Mouse (Mus musculus) hindbrain, embryonic 14.5 days (tissue): ENCODE measurements around the gene Usp24. TPM values are rescaled to one million over a fixed set of nuclear protein-coding genes. Genes with fewer than 3 reads are reported as not detected.

Experiments used
- ATAC-seq: fragments of 200-750 bp; cut with Nextera tagmentation; 2 replicates; pipeline ENCODE4 v1.8.0; 2017; ENCODE audit warnings: moderate number of reproducible peaks, mild to moderate bottlenecking, moderate TSS enrichment, moderate library complexity; ENCODE audit not compliant: low FRiP score
- DNase-seq: peaks from one replicate; pipeline ENCODE4 v3.0.0-alpha.2; 2015; ENCODE audit warnings: low spot score
- H3K27ac ChIP-seq: fragments of 300-500 bp; sonication (generic); 2 replicates; pipeline ENCODE4 v1.5.1; 2014; ENCODE audit warnings: mild to moderate bottlenecking, moderate library complexity
- H3K27me3 ChIP-seq: fragments of 300-500 bp; sonication (generic); 2 replicates; pipeline ENCODE4 v1.6.1; 2014; ENCODE audit warnings: mild to moderate bottlenecking, low read length, mixed read lengths; ENCODE audit not compliant: control insufficient read depth, insufficient read depth
- H3K36me3 ChIP-seq: fragments of 300-500 bp; sonication (generic); replicated peaks from 2 replicates; pipeline ENCODE4 v1.6.1; 2014; ENCODE audit not compliant: control insufficient read depth, insufficient read depth
- H3K4me1 ChIP-seq: fragments of 300-500 bp; sonication (generic); replicated peaks from 2 replicates; pipeline ENCODE4 v1.6.1; 2014; ENCODE audit warnings: antibody characterized with exemption, low read length, mixed read lengths; ENCODE audit not compliant: control insufficient read depth, insufficient read depth
- H3K4me2 ChIP-seq: fragments of 300-500 bp; sonication (generic); replicated peaks from 2 replicates; pipeline ENCODE4 v1.6.1; 2014; ENCODE audit warnings: mild to moderate bottlenecking, moderate library complexity
- H3K4me3 ChIP-seq: fragments of 300-500 bp; sonication (generic); replicated peaks from 2 replicates; pipeline ENCODE4 v1.5.1; 2014; ENCODE audit warnings: mild to moderate bottlenecking, low read length
- H3K9ac ChIP-seq: fragments of 300-500 bp; sonication (generic); 2 replicates; pipeline ENCODE4 v1.6.1; 2014
- H3K9me3 ChIP-seq: fragments of 300-500 bp; sonication (generic); 2 replicates; pipeline ENCODE4 v1.6.1; 2016; ENCODE audit warnings: low read length; ENCODE audit not compliant: control insufficient read depth
- WGBS: fragments of 180-500 bp; shearing (Covaris S2); extraction: QIAGEN DNeasy Blood & Tissue Kit; methylation state at CpG from one replicate; pipeline ENCODE4 v1.1.7; 2014; 5-methylcytosine and 5-hydroxymethylcytosine counted together
- polyA plus RNA-seq: library from polyadenylated mRNA; unstranded; fragments of >200 nt; fragmentation: Nextera tagmentation; extraction: Ambion mirVana; gene quantifications from 2 replicates; pipeline ENCODE4 v1.2.1, GENCODE M21; 2014

Usp24 gene
- polyA plus RNA-seq, 1 experiment from 2014 or later: 13.0 TPM

DNA sequence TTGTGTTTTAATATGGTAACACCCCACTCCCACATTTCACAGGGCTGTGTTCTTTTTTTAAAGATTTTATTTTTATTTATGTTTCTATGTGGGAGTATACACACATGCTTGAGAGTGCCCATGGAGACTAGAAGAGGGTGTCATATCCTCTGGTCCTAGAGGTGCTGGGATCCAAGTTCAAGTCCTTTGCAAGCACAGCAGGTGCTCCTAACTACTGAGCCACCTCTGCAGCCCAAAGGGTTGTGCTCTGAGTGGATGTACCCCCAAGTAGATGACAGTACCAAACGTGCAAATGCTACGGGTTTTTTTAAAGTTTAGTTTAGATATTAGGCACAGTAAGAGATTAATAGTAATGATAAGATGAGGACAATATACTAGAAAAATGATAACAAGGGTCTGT, 119.4 kb downstream of the Usp24 start:
- Histone ChIP-seq H3K36me3 (peaks cover 96% of the 10 kb centered on the region), H3K9me3 (no peaks in the 10 kb centered on the region), H3K4me3 (no peak overlapping the region), H3K9ac (no peak overlapping the region), H3K27me3 (no peaks in the 10 kb centered on the region), H3K4me1 (no peaks in the 10 kb centered on the region), H3K4me2 (no peak overlapping the region), H3K27ac (no peak overlapping the region)
- 97% methylated on average over 2 of the region's 2 CpGs for WGBS
- no peak for DNase-seq
- no peak for ATAC-seq

DNA sequence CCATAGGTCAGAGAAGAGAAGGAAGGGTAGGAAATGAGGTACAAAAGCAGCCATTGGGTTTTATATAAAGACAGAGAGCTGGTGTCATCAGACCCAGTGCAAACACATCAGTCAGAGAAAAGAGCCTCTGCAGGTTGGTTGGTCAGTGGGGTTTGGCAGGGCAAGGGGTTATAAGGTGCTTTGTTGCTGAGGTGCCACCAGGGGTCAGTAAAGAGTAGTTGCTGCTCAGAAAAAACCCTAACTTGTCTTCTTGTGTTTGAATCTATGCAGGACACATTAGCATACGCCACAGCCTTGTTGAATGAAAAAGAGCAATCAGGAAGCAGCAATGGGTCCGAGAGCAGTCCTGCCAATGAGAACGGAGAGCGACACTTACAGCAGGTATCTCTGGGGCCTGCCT, 120.5 kb downstream of the Usp24 start:
- no peak overlapping the region for H3K4me3 ChIP-seq
- H3K36me3 ChIP-seq: peaks cover 96% of the 10 kb centered on the region
- H3K4me1 ChIP-seq: no peaks in the 10 kb centered on the region
- H3K27me3 ChIP-seq: no peaks in the 10 kb centered on the region
- no peak overlapping the region for H3K9ac ChIP-seq
- H3K27ac ChIP-seq: no peak overlapping the region
- H3K9me3 ChIP-seq: no peaks in the 10 kb centered on the region
- H3K4me2 ChIP-seq: no peak overlapping the region
- DNase-seq: peak; percentile 71
- WGBS: 56% methylated on average over 4 of the region's 4 CpGs
- no peak for ATAC-seq

DNA sequence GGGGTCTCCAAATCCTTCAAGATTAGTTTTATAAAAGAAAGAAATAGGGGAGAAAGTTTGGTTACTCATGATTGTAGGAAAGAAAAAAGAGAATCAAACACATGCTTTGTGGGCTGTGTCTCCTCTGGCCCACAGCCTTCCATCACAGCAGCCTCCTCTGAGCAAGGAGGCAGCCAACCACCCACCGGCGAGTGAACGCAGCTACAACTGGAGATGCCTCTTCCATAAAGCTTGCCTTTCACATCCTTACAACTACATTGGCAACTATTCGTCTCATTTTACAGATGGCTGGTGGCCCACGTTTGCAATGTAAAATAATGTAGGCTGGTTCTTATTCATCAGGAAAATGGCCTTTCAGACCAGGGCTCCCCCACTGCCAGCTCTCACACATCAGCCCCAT, 121.2 kb downstream of the Usp24 start:
- H3K27ac ChIP-seq: no peak overlapping the region
- H3K4me2 ChIP-seq: no peak overlapping the region
- peaks cover 96% of the 10 kb centered on the region for H3K36me3 ChIP-seq
- no peak overlapping the region for H3K4me3 ChIP-seq
- no peaks in the 10 kb centered on the region for H3K27me3 ChIP-seq
- no peaks in the 10 kb centered on the region for H3K4me1 ChIP-seq
- DNase-seq: no peak
- no peaks in the 10 kb centered on the region for H3K9me3 ChIP-seq
- WGBS: 96% methylated on average over 5 of the region's 5 CpGs
- no peak for ATAC-seq
- H3K9ac ChIP-seq: no peak overlapping the region

DNA sequence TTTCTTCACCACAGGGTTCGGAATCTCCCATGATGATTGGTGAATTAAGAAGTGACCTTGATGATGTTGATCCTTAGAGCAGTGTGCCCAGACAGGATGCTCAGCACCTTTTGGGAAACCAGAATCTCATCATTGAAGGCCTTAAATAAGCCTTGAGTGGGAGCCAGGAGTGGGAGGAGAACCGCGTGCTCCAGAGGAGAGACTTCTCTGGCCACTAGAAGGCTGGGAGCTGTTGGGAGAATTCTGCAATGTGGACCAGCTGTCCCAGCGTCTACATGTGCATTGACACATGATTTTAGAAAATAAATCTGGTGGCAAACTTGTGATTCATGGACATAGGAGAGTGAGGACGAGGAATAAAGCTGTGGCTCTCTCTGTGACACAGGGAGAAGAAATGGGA, 122.8 kb downstream of the Usp24 start:
- DNase-seq: no peak
- H3K36me3 ChIP-seq: peaks cover 91% of the 10 kb centered on the region
- H3K27me3 ChIP-seq: no peaks in the 10 kb centered on the region
- no peak overlapping the region for H3K27ac ChIP-seq
- H3K9me3 ChIP-seq: no peaks in the 10 kb centered on the region
- no peak overlapping the region for H3K4me2 ChIP-seq
- H3K4me1 ChIP-seq: no peaks in the 10 kb centered on the region
- H3K9ac ChIP-seq: no peak overlapping the region
- H3K4me3 ChIP-seq: no peak overlapping the region
- WGBS: 91% methylated on average over 5 of the region's 5 CpGs
- no peak for ATAC-seq

DNA sequence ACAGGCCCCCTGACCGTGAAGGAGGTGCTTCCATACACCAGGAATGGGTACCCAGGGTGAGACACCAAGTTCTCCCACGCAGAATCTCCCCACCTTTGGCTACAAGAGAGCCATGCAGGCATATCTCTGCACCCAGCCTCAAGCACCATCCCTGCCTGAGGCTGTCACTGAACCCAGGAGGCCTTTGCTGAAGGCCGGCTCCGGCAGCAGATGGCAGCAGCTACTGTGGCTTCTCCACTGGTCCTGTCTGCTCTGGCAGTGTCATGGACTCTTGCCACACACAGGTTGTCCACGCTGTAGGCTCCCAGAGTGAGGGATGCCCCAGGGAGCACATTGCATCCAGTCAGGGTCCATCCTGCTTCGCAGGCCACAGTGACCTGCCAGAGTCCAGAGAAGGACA, 127.2 kb downstream of the Usp24 start:
- Histone ChIP-seq H3K27ac (no peak overlapping the region), H3K4me1 (no peaks in the 10 kb centered on the region), H3K27me3 (no peaks in the 10 kb centered on the region), H3K4me3 (no peak overlapping the region), H3K9me3 (no peaks in the 10 kb centered on the region), H3K9ac (no peak overlapping the region), H3K36me3 (peaks cover 48% of the 10 kb centered on the region), H3K4me2 (no peak overlapping the region)
- WGBS: 77% methylated on average over 6 of the region's 6 CpGs
- no peak for DNase-seq
- ATAC-seq: peak; percentile 26; the same call in 1 of the 2 replicates

- Histone ChIP-seq H3K4me2 (no peak overlapping the region), H3K4me3 (no peak overlapping the region), H3K27ac (no peak overlapping the region), H3K4me1 (no peaks in the 10 kb centered on the region), H3K9me3 (no peaks in the 10 kb centered on the region), H3K9ac (no peak overlapping the region), H3K27me3 (no peaks in the 10 kb centered on the region), H3K36me3 (no peaks in the 10 kb centered on the region)
- 87% methylated on average over 8 of the region's 8 CpGs for WGBS
- ATAC-seq (no peak), DNase-seq (no peak)
Observed at GRCm38 (mm10) chr4:106449306-106449705, 133.3 kb downstream of the Usp24 start.

- WGBS: 88% methylated on average over 7 of the region's 7 CpGs
Observed at GRCm38 (mm10) chr4:106452401-106452800, 136.4 kb downstream of the Usp24 start.

GRCm38 (mm10) chr4:106453108-106453507, 137.1 kb downstream of the Usp24 start:
- Histone ChIP-seq H3K4me1 (no peaks in the 10 kb centered on the region), H3K4me2 (no peak overlapping the region), H3K9me3 (no peaks in the 10 kb centered on the region), H3K36me3 (no peaks in the 10 kb centered on the region), H3K27ac (no peak overlapping the region), H3K9ac (no peak overlapping the region), H3K4me3 (no peak overlapping the region), H3K27me3 (no peaks in the 10 kb centered on the region)
- ATAC-seq (no peak), DNase-seq (no peak)
- 88% methylated on average over 5 of the region's 5 CpGs for WGBS

More at GRCm38 (mm10) chr4:106452401-106452800, 136.4 kb downstream of the Usp24 start:
- Histone ChIP-seq H3K36me3 (no peaks in the 10 kb centered on the region), H3K4me3 (no peak overlapping the region), H3K9ac (no peak overlapping the region), H3K9me3 (no peaks in the 10 kb centered on the region), H3K4me2 (no peak overlapping the region), H3K27ac (no peak overlapping the region), H3K27me3 (no peaks in the 10 kb centered on the region), H3K4me1 (no peaks in the 10 kb centered on the region)
- no peak for ATAC-seq
- DNase-seq: no peak

DNA sequence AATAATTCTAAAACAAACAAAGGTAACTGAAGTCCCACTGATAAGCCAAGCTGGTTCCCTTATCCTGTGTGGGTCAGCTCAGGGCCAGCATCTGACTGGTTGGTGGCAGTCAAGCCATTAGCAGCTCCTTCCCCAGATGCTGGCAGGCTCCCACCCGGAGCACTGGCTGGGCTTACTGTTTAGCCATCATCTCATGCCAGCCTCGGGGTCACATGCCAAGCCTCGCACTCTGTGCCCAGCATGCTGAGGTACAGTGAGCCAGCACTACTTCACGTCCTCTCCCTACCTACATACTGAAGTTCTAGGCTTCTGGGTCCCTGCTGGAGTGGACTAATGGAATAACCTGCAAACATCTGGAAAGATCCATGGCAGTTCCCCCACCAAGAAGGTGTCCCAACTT, 137.5 kb downstream of the Usp24 start:
- no peak for DNase-seq
- 83% methylated on average over 4 of the region's 4 CpGs for WGBS

DNA sequence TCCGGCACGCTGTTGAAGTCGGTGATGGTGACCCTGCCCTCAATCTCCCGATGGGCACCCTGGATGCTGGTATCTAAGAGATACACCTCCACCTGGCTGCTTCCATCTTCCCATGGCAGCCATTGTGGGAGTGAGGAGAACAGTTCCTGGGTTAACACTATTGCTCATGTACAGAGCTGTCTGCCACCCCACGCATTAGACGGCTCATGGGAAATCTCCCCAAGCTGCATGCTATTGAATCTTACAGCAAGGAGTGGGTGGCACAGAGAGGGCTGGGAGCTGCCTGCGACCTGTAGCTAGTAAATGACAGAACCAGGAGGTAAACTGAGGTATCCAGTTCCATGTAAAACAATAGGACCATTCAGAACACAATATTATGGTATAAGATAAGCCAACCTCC, 138.5 kb downstream of the Usp24 start:
- 92% methylated on average over 7 of the region's 7 CpGs for WGBS

More for the DNA sequence above, 137.5 kb downstream of the Usp24 start:
- Histone ChIP-seq H3K9ac (no peak overlapping the region), H3K4me3 (no peak overlapping the region), H3K36me3 (no peaks in the 10 kb centered on the region), H3K4me1 (no peaks in the 10 kb centered on the region), H3K27me3 (no peaks in the 10 kb centered on the region), H3K9me3 (no peaks in the 10 kb centered on the region), H3K27ac (no peak overlapping the region), H3K4me2 (no peak overlapping the region)
- ATAC-seq: no peak

More for the DNA sequence above, 138.5 kb downstream of the Usp24 start:
- no peak overlapping the region for H3K9ac ChIP-seq
- no peak overlapping the region for H3K4me2 ChIP-seq
- H3K36me3 ChIP-seq: no peaks in the 10 kb centered on the region
- no peak overlapping the region for H3K4me3 ChIP-seq
- ATAC-seq (no peak), DNase-seq (no peak)
- no peak overlapping the region for H3K27ac ChIP-seq
- H3K27me3 ChIP-seq: no peaks in the 10 kb centered on the region
- H3K9me3 ChIP-seq: no peaks in the 10 kb centered on the region
- no peaks in the 10 kb centered on the region for H3K4me1 ChIP-seq
